Mouse (Mus musculus) myocyte (in vitro differentiated cells): ENCODE data around the gene Cage1.

Source experiments
- CEBPB ChIP-seq: IDR thresholded peaks from 2 replicates; pipeline ENCODE4 v1.6.1; 2011; ENCODE audit warnings: mild to moderate bottlenecking, moderate library complexity; ENCODE audit not compliant: poor library complexity, insufficient read depth, severe bottlenecking
- E2F4 ChIP-seq: IDR thresholded peaks from one replicate; pipeline ENCODE4 v1.6.1; 2011; ENCODE audit warnings: mild to moderate bottlenecking, control low read depth, moderate library complexity; ENCODE audit not compliant: insufficient read depth
- MAX ChIP-seq: IDR thresholded peaks from one replicate; pipeline ENCODE4 v1.6.1; 2011; ENCODE audit warnings: low read depth, mild to moderate bottlenecking, control low read depth
- MYOD1 ChIP-seq, 3 experiments: IDR thresholded peaks; one replicate each; pipeline ENCODE4 v1.6.1; 2011; ENCODE audit warnings: control low read depth in 2 of 3, low read depth in 2 of 3, mild to moderate bottlenecking in 2 of 3, moderate library complexity in 1 of 3; ENCODE audit not compliant: insufficient read length in 2 of 3, control insufficient read depth in 1 of 3
- POLR2A ChIP-seq: IDR thresholded peaks from one replicate; pipeline ENCODE4 v1.6.1; 2011; ENCODE audit warnings: low read depth, mild to moderate bottlenecking, control low read depth, moderate library complexity; ENCODE audit not compliant: insufficient read length
- POLR2AphosphoS2 ChIP-seq: IDR thresholded peaks from one replicate; pipeline ENCODE4 v1.6.1; 2011; ENCODE audit warnings: low read depth, control low read depth; ENCODE audit not compliant: insufficient read length
- SRF ChIP-seq: IDR thresholded peaks from one replicate; pipeline ENCODE4 v1.6.1; 2011; ENCODE audit warnings: low read depth; ENCODE audit not compliant: control insufficient read depth, insufficient read length
- TCF12 ChIP-seq: IDR thresholded peaks from one replicate; pipeline ENCODE4 v1.6.1; 2011; ENCODE audit warnings: mild to moderate bottlenecking, control low read depth; ENCODE audit not compliant: poor library complexity, insufficient read depth, severe bottlenecking
- USF1 ChIP-seq: IDR thresholded peaks from one replicate; pipeline ENCODE4 v1.6.1; 2011; ENCODE audit warnings: low read depth, mild to moderate bottlenecking, control low read depth, moderate library complexity

DNA sequence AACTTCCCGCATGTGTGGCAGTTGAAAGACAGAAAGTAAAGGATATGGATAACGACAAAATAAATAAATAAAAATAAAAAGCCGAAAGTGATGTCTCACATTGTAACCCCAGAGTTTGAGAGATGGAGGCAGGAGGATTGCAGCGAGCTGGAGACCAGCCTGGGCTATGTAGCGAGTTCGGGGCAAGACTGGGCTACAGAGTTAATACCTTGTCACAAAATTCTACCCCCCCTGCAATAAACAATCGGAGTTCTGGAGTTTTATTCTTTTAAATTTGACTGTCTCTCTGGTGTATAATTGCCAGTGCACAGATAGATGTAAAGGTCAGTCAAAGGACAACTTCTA, 42.5 kb downstream of the Cage1 start:
- TF ChIP-seq TCF12 (no peak), POLR2A (no peak), SRF (no peak), POLR2AphosphoS2 (no peak), USF1 (no peak), MAX (no peak), CEBPB (no peak), E2F4 (no peak), MYOD1 (IDR thresholded peaks at IDR 0.05; ENCODE audit: control insufficient read depth in 1 of 3, insufficient read length in 2 of 3, low read depth in 2 of 3) (no peak)
